Mouse (Mus musculus) spleen, adult 2 months (tissue): ENCODE measurements around the gene Derl3. TPM values are rescaled to one million over a fixed set of nuclear protein-coding genes. Genes with fewer than 3 reads are reported as not detected.

Source experiments
- DNase-seq, 2 experiments: peaks; one replicate each; pipeline versions ENCODE4 v3.0.0 to v3.0.0-alpha.2; 2012 to 2021; ENCODE audit warnings: low spot score in 2 of 2, low read depth in 1 of 2
- H3K27ac ChIP-seq: fragments of 200-500 bp; 2 replicates; pipeline ENCODE4 v1.5.1; 2012; ENCODE audit warnings: low read length, inconsistent platforms; ENCODE audit not compliant: insufficient read depth
- H3K27me3 ChIP-seq: fragments of 200-500 bp; 2 replicates; pipeline ENCODE4 v1.6.1; 2012; ENCODE audit warnings: mild to moderate bottlenecking, moderate library complexity, low read length, inconsistent platforms; ENCODE audit not compliant: control insufficient read depth, insufficient read depth
- H3K36me3 ChIP-seq: fragments of 200-500 bp; 2 replicates; pipeline ENCODE4 v1.6.1; 2012; ENCODE audit warnings: mild to moderate bottlenecking, low read length, inconsistent platforms; ENCODE audit not compliant: control insufficient read depth, insufficient read depth
- H3K4me1 ChIP-seq: fragments of 200-500 bp; 2 replicates; pipeline ENCODE4 v1.6.1; 2011; ENCODE audit warnings: inconsistent platforms; ENCODE audit not compliant: control insufficient read depth, insufficient read depth, insufficient read length
- H3K4me3 ChIP-seq: fragments of 200-500 bp; 2 replicates; pipeline ENCODE4 v1.5.1; 2011; ENCODE audit warnings: mild to moderate bottlenecking, inconsistent platforms; ENCODE audit not compliant: insufficient read depth, insufficient read length; ENCODE audit errors: extremely low read depth
- CTCF ChIP-seq: fragments of 200-500 bp; IDR thresholded peaks from 2 replicates; pipeline ENCODE4 v1.5.1; 2011; ENCODE audit warnings: mild to moderate bottlenecking, inconsistent platforms; ENCODE audit not compliant: insufficient read depth, insufficient read length, insufficient replicate concordance; ENCODE audit errors: extremely low read depth
- POLR2A ChIP-seq: fragments of 200-500 bp; IDR thresholded peaks from 2 replicates; pipeline ENCODE4 v1.6.1; 2011; ENCODE audit warnings: low read depth, low read length, inconsistent platforms
- WGBS: fragments of 180-500 bp; shearing (Covaris S2); methylation state at CpG from one replicate; pipeline ENCODE4 v1.1.7; 2018; 5-methylcytosine and 5-hydroxymethylcytosine counted together
- polyA plus RNA-seq: library from polyadenylated mRNA; depleted of rRNA; stranded (reverse); fragments of >200 nt; gene quantifications from 2 replicates; pipeline ENCODE4 v1.2.3, GENCODE M21; 2012

The Derl3 gene
- polyA plus RNA-seq, 1 experiment, result 67.3 TPM

DNA sequence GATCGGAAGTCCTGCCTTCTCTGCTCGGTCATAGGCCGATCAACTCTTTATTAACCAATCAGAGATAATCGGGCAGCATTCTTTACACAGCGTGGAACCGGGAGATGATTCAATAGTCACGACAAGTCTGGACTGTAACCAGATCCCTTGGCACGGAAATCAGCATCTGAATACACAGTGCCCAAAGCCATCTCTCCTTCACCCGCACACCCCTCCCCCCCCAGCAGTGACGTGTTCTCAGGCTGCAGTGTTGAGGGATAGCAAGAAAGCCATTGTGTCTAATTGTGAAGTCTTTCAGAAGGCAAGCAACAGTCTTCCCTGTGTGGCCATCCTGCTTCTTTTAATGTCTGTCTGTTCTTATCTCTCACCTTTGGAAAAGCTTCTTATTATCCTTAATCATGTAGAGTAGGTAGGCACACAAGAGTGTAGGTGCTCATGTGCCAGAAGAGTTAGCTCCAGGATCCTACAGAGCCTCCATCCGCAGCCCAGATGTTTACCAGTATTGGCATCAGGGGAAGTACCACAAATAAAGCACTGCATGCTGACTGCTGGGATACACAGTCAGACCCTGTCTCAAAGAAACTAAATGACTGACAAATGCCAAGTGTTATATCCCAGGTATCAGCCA, 20.2 kb upstream of the Derl3 start:
- Histone ChIP-seq H3K4me1 (no peaks in the 10 kb centered on the region), H3K36me3 (no peaks in the 10 kb centered on the region), H3K4me3 (peak overlapping the region; percentile 50), H3K27me3 (no peaks in the 10 kb centered on the region), H3K27ac (no peak overlapping the region)
- no peak for DNase-seq
- TF ChIP-seq POLR2A (no peak), CTCF (no peak)
- WGBS, result 15% methylated on average over 11 of the region's 11 CpGs

DNA sequence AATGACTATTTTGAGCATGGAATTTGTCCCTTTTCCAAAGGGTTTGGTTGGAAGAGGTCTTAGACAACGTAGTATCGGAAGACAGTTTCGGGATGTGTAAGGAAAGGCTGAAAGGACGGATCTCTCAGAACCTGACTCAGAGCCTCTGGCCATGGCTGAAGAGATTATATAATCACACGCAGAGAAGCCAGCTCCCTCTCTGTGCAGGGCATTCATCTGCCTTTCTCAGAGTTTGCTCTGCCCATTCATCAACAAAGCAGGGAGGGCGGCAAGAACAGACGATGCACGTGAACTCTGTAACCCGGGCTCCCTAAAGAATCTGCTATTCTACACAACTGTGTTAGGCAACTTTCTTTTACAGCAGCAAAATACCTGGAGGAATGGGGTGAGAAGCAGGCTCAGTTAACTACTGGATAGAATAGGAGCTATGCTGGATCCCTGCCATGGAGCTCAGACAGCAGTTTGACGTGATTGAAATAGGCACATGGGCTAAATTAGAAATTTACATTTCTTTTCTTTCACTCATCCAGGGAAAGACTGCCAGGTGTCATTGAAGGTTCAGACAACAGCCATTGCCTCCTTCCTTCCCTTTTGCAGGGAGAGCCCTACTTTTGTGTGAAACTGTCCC, 19.6 kb upstream of the Derl3 start:
- Histone ChIP-seq H3K4me1 (no peaks in the 10 kb centered on the region), H3K27ac (no peak overlapping the region), H3K27me3 (no peaks in the 10 kb centered on the region), H3K36me3 (no peaks in the 10 kb centered on the region), H3K4me3 (no peak overlapping the region)
- WGBS, result 77% methylated on average over 10 of the region's 10 CpGs
- DNase-seq, result no peak
- TF ChIP-seq POLR2A (no peak), CTCF (no peak)

DNA sequence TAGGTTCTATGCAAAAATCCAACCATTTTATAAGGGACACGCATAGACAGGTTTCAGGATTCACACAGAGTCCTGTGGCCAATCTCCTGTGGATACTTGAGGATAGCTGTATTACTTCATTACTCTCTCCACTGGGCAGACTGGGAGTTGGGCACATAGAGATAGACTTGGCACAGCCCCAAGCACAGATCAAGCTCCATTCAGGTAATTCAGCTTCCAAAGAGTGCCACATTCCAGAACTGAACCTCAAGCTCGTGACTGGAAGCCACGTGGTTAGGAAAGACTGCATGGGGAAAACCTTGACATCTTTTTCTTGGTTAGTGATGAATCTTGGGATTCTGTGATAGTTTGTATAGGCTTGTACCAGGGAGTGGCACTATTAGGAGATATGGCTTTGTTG, 14.4 kb upstream of the Derl3 start:
- no peaks in the 10 kb centered on the region; the same call in 1 of the 2 replicates for H3K27me3 ChIP-seq
- 86% methylated on average over 3 of the region's 3 CpGs for WGBS
- no peak for TF ChIP-seq POLR2A
- no peak for TF ChIP-seq CTCF
- no peak overlapping the region for H3K4me3 ChIP-seq
- H3K36me3 ChIP-seq, result no peaks in the 10 kb centered on the region
- no peaks in the 10 kb centered on the region; the same call in 1 of the 2 replicates for H3K4me1 ChIP-seq
- no peak overlapping the region for H3K27ac ChIP-seq
- no peak for DNase-seq

DNA sequence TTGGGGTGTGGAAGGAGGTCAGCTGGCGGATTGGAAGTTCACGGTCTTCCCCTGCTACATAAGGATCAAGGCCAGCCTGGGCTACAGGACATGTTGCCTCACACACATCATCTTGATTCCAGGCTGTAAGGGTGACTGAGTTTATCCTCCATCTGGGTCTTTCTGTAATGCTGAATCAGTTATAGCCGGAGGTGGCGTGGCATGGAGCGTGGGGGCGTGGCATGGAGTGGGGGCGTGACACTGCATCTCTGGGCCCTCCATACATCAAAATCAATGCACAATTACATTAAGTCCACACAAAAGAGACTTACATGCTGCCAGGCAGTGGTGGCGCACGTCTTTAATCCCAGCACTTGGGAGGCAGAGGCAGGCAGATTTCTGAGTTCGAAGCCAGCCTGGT, 12.9 kb upstream of the Derl3 start:
- WGBS, result 94% methylated on average over 10 of the region's 10 CpGs
- no peak for DNase-seq
- Histone ChIP-seq H3K4me3 (no peak overlapping the region), H3K27ac (no peak overlapping the region), H3K36me3 (no peaks in the 10 kb centered on the region), H3K4me1 (no peaks in the 10 kb centered on the region; the same call in 1 of the 2 replicates), H3K27me3 (no peaks in the 10 kb centered on the region; the same call in 1 of the 2 replicates)
- no peak for TF ChIP-seq POLR2A
- no peak for TF ChIP-seq CTCF

DNA sequence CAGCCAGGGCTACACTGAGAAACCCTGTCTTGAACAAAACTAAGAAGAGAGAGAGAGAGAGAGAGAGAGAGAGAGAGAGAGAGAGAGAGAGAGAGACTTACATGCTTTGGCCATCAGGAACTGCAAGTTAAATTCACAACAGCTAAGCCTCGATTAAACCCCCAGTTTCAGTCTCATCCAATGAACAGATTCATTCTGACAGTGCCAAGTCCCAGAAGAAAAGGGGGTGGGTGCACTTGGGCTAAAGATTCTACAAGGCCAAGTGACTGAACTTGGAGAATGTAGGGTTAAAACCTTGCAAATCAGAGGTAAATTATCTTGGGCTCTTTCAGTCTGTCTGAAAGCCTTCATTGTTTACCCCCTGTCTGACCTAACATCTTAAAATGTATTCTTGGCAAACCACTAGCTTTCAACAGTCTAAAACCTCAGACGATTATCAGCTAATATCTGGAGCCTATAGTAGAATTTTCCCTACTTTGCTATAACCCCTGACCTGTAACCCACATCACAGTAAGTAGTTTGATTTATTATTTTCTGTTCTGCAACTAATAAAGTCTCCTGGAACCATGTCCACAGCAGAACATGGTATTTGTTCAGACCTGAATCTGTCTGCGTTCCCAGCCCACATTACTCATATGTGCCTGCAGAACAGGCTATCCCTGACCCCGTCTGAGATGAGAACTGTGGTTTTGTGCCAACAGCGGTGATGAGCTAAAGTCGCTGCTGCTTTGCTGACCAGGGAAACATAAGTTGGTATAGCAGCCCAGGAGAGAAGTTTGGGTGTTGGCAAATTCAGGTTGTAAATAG, 12.2 kb upstream of the Derl3 start:
- Histone ChIP-seq H3K27me3 (no peaks in the 10 kb centered on the region; the same call in 1 of the 2 replicates), H3K4me1 (no peaks in the 10 kb centered on the region; the same call in 1 of the 2 replicates), H3K27ac (no peak overlapping the region), H3K36me3 (no peaks in the 10 kb centered on the region), H3K4me3 (no peak overlapping the region)
- no peak for DNase-seq
- TF ChIP-seq POLR2A, result no peak
- TF ChIP-seq CTCF, result no peak
- WGBS, result 78% methylated on average over 6 of the region's 6 CpGs

DNA sequence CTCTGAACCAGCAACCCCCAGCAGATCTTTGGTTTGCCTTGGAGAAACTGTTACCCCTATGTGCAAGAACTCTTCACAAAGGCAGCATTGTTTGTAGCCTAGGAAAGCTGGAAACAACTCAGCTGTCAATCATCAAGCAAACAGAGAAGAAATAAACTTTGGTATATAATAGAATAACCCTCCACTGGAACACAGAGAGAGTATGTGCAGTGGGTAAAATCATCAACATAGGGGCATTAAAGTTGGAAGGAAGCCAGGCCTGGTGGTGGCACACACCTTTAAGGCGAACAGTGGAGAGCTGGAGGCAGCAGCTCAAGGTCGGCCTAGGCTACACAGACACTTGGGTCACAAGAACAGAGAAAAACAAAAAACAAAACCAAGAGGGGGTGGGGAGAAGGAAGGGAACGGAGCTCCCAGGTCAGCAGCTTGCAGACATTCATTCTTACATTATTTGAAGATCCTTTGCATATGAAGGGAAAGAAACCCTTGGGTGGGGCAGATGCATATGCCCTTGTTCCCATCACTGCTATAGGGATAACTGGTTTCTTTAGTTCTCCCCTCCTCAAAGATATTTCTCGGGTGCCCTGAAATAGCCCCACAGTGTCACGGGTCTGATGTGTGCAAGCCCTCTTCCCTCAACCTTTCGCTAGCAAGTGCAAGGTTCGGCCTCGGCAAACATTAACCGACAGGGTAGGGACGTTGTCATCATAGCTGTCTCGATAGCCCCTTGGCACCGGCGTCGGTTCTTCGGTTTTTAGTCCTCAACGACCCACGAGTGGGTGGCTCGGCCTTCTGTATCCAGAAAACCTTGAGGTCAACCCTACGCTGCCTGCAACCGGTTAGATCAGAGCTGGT, 11.4 kb upstream of the Derl3 start:
- Histone ChIP-seq H3K4me3 (no peak overlapping the region), H3K27me3 (no peaks in the 10 kb centered on the region; the same call in 1 of the 2 replicates), H3K27ac (no peak overlapping the region), H3K4me1 (no peaks in the 10 kb centered on the region; the same call in 1 of the 2 replicates), H3K36me3 (no peaks in the 10 kb centered on the region)
- 65% methylated on average over 20 of the region's 20 CpGs for WGBS
- TF ChIP-seq CTCF (no peak), POLR2A (no peak)
- no peak for DNase-seq
